Mouse (Mus musculus): ENCODE results near the gene Btbd8. TPM values are rescaled to one million over a fixed set of nuclear protein-coding genes. Genes with fewer than 3 reads are reported as not detected.

Btbd8 gene
- total and polyA plus RNA-seq, 3 experiments, result 0.90 to 5.6 (median 5.1) TPM

DNA sequence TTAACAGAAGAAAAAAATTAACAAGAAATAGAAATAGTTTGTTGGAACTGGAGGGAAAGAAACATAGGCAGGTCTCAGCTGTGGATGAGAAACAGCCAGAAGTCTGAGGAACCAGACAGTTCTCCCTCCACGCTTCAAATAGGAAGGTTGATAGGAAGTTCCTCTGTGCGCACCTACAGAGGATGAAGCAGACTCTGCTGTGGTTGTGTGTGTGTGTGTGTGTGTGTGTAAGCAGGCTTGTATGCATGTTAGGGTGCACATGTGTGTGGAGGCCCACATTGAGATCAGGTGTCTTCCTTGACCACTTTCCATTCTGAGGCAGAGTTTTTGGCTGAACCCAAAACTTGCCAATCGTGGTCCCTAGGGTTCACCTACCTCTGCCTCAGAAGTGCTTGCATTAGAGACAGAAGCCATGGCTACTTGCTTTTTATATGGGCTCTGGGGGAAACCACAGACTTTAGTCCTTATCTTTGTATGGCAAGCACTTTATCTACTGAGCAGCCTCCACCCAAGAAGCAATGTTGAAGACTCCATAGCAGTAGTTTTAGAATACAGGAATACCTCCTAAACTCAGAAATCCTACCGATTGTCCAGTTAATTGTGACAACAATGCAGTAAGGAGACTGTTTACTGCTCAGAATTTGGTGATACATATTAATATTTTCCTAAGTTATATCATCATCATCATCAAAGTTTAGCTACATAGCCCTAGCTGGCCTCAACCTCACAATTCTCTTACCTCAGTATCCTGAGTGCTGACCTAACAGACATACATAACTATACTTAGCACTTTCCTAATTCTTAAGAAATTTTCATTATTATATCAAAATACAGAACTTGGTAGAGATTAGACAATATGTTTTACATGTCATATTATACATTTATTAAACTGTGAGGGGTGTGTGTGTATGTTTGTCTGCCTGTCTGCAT is 24.6 kb downstream of the Btbd8 start:
- Histone ChIP-seq H3K79me2 (replicated peaks; ENCODE audit: control insufficient read depth, insufficient read depth, low read length) (no peaks in the 10 kb centered on the region), H3K9ac (ENCODE audit: low read depth, low read length) (no peak overlapping the region), H3K4me1 (ENCODE audit: control insufficient read depth, insufficient read depth, low read length) (peaks cover 1% of the 10 kb centered on the region; the same call in 1 of the 2 replicates), H3K4me3 (no peak overlapping the region), H3K27ac (no peak overlapping the region), H3K27me3 (ENCODE audit: control insufficient read depth, insufficient read depth, low read length) (no peaks in the 10 kb centered on the region), H3K36me3 (ENCODE audit: control insufficient read depth, insufficient read depth, low read length) (no peaks in the 10 kb centered on the region)
- 91% methylated on average over 4 of the region's 4 CpGs for WGBS
- DNase-seq, result no peak
- TF ChIP-seq EP300 (IDR thresholded peaks at IDR 0.05; ENCODE audit: insufficient read depth, low read depth, low read length) (no peak), CTCF (IDR thresholded peaks at IDR 0.05) (no peak), POLR2A (IDR thresholded peaks at IDR 0.05; ENCODE audit: insufficient read depth, low read depth, low read length) (no peak)
- intact Hi-C loops (cut with DNase I), result no loop called here

DNA sequence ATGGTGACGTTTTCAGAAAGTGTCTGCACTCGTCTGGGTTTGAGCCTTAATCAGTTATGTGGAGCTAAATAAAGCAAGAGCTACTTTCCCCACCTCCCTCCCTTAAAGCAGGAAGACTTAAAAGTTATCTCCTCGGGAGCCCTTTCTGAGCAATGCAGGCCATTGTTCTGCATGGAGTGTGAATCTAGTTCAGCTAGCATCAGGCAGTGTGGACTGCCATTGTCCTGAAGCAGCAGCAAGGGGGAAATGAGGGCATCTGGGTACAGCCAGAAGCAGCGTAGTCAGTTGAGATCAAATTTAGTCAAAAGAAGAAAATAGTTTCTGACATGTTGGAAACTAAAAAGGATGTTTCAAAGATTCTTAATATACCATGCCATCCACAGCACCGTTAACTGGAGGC is 28.7 kb downstream of the Btbd8 start:
- H3K9ac ChIP-seq (ENCODE audit: low read depth, low read length), result no peak overlapping the region
- no peaks in the 10 kb centered on the region for H3K36me3 ChIP-seq (ENCODE audit: control insufficient read depth, insufficient read depth, low read length)
- 25% methylated on average over 5 of the region's 5 CpGs for WGBS
- no peaks in the 10 kb centered on the region for H3K27me3 ChIP-seq (ENCODE audit: control insufficient read depth, insufficient read depth, low read length)
- DNase-seq, result no peak
- no peaks in the 10 kb centered on the region for H3K79me2 ChIP-seq (replicated peaks; ENCODE audit: control insufficient read depth, insufficient read depth, low read length)
- H3K27ac ChIP-seq, result no peak overlapping the region
- TF ChIP-seq POLR2A (IDR thresholded peaks at IDR 0.05; ENCODE audit: insufficient read depth, low read depth, low read length) (no peak), CTCF (IDR thresholded peaks at IDR 0.05) (no peak), EP300 (IDR thresholded peaks at IDR 0.05; ENCODE audit: insufficient read depth, low read depth, low read length) (no peak)
- peaks cover 1% of the 10 kb centered on the region; the same call in 1 of the 2 replicates for H3K4me1 ChIP-seq (ENCODE audit: control insufficient read depth, insufficient read depth, low read length)
- no peak overlapping the region for H3K4me3 ChIP-seq
- intact Hi-C loops (cut with DNase I), result no loop called here

DNA sequence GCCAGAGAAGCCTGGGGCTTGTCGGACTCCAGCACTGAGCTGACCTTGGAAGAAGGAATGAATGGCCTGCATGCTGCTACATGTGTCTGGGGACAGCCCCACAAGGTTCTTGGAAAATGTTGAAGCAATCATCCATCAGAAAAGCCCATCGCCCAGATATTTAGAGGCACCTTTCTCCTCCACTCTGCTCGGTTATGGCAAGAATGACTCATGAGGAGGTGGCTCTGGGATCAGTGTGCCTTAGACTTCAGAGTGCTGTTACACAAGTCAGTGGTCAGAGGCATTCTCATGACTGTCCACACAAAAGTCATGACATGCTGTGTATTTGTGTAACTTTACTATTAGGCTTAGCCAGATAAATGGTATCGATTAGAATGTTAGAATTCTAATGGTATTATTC is 29.3 kb downstream of the Btbd8 start:
- no peak for TF ChIP-seq EP300 (IDR thresholded peaks at IDR 0.05; ENCODE audit: insufficient read depth, low read depth, low read length)
- TF ChIP-seq CTCF (IDR thresholded peaks at IDR 0.05), result no peak
- TF ChIP-seq POLR2A (IDR thresholded peaks at IDR 0.05; ENCODE audit: insufficient read depth, low read depth, low read length), result no peak
- peaks cover 1% of the 10 kb centered on the region; the same call in 1 of the 2 replicates for H3K4me1 ChIP-seq (ENCODE audit: control insufficient read depth, insufficient read depth, low read length)
- H3K27me3 ChIP-seq (ENCODE audit: control insufficient read depth, insufficient read depth, low read length), result no peaks in the 10 kb centered on the region
- intact Hi-C loops (cut with DNase I), result no loop called here
- 72% methylated on average over 4 of the region's 4 CpGs for WGBS
- H3K27ac ChIP-seq, result no peak overlapping the region
- no peak overlapping the region for H3K4me3 ChIP-seq
- H3K36me3 ChIP-seq (ENCODE audit: control insufficient read depth, insufficient read depth, low read length), result no peaks in the 10 kb centered on the region
- H3K79me2 ChIP-seq (replicated peaks; ENCODE audit: control insufficient read depth, insufficient read depth, low read length), result no peaks in the 10 kb centered on the region
- no peak for DNase-seq
- no peak overlapping the region for H3K9ac ChIP-seq (ENCODE audit: low read depth, low read length)

DNA sequence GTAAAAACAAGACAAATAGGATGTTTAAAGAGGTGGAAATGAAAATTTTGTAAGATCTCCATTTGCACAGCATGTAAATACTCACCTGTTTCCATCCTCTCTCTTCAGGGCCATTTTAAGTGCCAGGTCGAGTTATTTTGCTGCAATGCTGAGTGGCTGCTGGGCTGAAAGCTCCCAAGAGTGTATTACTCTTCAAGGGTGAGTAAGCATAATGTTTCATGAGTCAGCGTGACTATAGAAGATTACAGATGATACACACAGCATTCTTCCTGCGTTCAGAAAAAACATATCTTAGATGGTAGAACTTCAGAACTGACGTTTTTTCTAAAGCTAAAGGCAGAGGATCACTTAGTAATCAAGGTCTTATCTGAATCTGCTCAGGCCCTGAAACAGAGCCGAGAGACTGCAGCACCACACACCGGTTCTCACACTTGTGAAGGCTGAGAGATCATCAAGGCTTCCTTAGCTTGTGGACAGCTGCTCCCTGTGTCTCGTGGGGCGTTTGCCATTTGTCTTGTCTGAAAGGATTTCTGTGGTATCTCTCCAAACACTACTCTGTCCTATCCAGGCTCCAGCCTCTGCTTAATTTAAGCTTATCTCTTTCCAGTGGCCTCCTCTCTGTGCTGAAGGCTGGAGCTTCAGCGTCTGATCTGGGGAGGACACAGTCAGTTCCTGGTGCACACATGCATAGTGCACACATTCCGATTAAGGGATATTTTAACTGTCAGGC is 33.0 kb downstream of the Btbd8 start:
- peaks cover 1% of the 10 kb centered on the region; the same call in 1 of the 2 replicates for H3K4me1 ChIP-seq (ENCODE audit: control insufficient read depth, insufficient read depth, low read length)
- WGBS, result 51% methylated on average over 10 of the region's 10 CpGs
- no peaks in the 10 kb centered on the region for H3K36me3 ChIP-seq (ENCODE audit: control insufficient read depth, insufficient read depth, low read length)
- no peaks in the 10 kb centered on the region for H3K79me2 ChIP-seq (replicated peaks; ENCODE audit: control insufficient read depth, insufficient read depth, low read length)
- no peak overlapping the region for H3K27ac ChIP-seq
- no peak for TF ChIP-seq POLR2A (IDR thresholded peaks at IDR 0.05; ENCODE audit: insufficient read depth, low read depth, low read length)
- no peak for TF ChIP-seq EP300 (IDR thresholded peaks at IDR 0.05; ENCODE audit: insufficient read depth, low read depth, low read length)
- TF ChIP-seq CTCF (IDR thresholded peaks at IDR 0.05), result no peak
- no peaks in the 10 kb centered on the region for H3K27me3 ChIP-seq (ENCODE audit: control insufficient read depth, insufficient read depth, low read length)
- no peak overlapping the region for H3K9ac ChIP-seq (ENCODE audit: low read depth, low read length)
- intact Hi-C loops (cut with DNase I), result no loop called here
- no peak overlapping the region for H3K4me3 ChIP-seq
- DNase-seq, result no peak

GRCm38 (mm10) chr5:107480194-107480593 is 42.4 kb downstream of the Btbd8 start:
- Histone ChIP-seq H3K27me3 (ENCODE audit: control insufficient read depth, insufficient read depth, low read length) (no peaks in the 10 kb centered on the region), H3K27ac (no peak overlapping the region), H3K79me2 (replicated peaks; ENCODE audit: control insufficient read depth, insufficient read depth, low read length) (no peaks in the 10 kb centered on the region), H3K4me1 (ENCODE audit: control insufficient read depth, insufficient read depth, low read length) (no peaks in the 10 kb centered on the region), H3K36me3 (ENCODE audit: control insufficient read depth, insufficient read depth, low read length) (no peaks in the 10 kb centered on the region), H3K9ac (ENCODE audit: low read depth, low read length) (no peak overlapping the region), H3K4me3 (no peak overlapping the region)
- intact Hi-C loops (cut with DNase I), result no loop called here
- 85% methylated on average over 2 of the region's 2 CpGs for WGBS
- no peak for DNase-seq
- TF ChIP-seq CTCF (IDR thresholded peaks at IDR 0.05) (no peak), EP300 (IDR thresholded peaks at IDR 0.05; ENCODE audit: insufficient read depth, low read depth, low read length) (no peak), POLR2A (IDR thresholded peaks at IDR 0.05; ENCODE audit: insufficient read depth, low read depth, low read length) (no peak)
